Mouse (Mus musculus) G1E (cell line): ENCODE results near the gene Ly86.

Experiments used
- CTCF ChIP-seq: IDR thresholded peaks from 2 replicates; pipeline ENCODE4 v1.5.1; 2012; ENCODE audit warnings: low read depth, low read length, inconsistent platforms, mixed read lengths
- GATA1 ChIP-seq: IDR thresholded peaks from 2 replicates; pipeline ENCODE4 v1.6.1; 2012; ENCODE audit warnings: borderline replicate concordance, low read length, inconsistent platforms, mixed read lengths
- POLR2AphosphoS5 ChIP-seq: IDR thresholded peaks from 2 replicates; pipeline ENCODE4 v1.6.1; 2012; ENCODE audit warnings: low read depth, low read length, inconsistent platforms; ENCODE audit not compliant: insufficient replicate concordance
- TAL1 ChIP-seq: conservative IDR thresholded peaks from 2 replicates; pipeline ENCODE4 v1.6.1; 2012; ENCODE audit warnings: low read depth, low read length, inconsistent platforms, mixed read lengths

DNA sequence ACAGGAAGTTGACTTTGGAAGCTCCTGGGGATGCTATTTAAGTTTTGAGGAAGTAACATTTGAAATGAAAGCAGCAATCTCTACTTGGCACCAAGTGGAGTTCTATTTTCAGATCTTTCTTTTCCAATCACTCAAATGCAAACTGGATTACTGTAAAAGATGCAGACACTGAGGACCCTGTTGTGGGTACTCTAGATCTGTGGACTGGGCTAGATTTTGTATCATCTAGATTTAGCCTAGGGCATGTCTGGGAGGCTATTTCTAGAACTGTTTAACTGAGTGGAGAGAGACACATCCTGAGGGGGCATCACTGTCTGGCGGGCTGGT, 11.5 kb upstream of the Ly86 start:
- TF ChIP-seq CTCF (no peak), GATA1 (no peak), TAL1 (no peak), POLR2AphosphoS5 (no peak)
